Mouse (Mus musculus): ENCODE measurements around the gene Tdpoz4. TPM values are rescaled to one million over a fixed set of nuclear protein-coding genes. Genes with fewer than 3 reads are reported as not detected.
"Not testable (repeated sequence)": the region's sequence is repeated elsewhere in the genome, so short reads cannot be mapped to it uniquely, and the experiment has no call there.

Gene Tdpoz4
- not detected in 2 replicates for polyA plus RNA-seq (2015; fragmentation: Nextera tagmentation; extraction: Ambion mirVana)

DNA sequence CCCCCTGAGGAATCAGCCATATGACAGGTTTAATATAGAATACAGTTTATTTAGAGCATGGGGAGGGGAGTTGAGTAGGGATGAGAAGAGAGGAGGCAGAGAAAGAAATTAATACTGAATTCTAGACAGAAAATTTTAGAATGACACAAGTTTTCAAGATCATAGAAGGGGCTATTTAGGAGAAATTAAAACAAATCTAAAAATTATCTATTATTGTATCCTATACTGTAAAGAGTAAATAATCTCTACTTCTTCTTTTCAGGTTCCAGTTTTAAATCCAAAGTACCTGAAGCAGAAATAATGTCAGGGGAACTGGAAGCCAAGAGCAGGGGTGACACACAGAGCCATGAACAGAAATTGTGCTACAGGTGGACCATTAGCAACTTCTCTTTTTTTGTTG, at the start of gene Tdpoz4:
Gene Tdpoz4, plus strand, starts transcription at position 301 of the 400 bp plus-strand sequence.
- not testable (repeated sequence) for ATAC-seq (replicated peaks; ENCODE audit: insufficient number of reproducible peaks, insufficient read depth, low FRiP score, low read depth); H3K27me3 ChIP-seq; H3K27ac ChIP-seq

DNA sequence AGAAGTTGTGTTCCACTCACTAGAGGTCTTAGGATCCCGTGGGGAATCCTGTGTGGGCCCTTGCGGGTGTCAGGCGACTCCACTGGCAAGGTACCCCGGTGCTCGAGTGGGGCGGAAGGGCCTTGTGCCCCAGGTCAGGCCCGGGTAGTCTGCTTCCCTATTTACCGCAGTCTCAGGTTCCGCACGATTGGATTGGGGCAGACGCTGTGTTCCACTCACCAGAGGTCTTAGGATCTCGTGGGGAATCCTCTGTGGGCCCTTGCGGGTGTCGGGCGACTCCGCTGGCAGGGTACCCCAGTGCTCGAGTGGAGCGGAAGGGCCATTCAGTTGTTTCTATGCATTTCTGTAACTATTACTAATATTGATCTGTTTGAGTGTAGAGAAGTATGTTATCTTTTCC, 42.2 kb upstream of the Tdpoz4 start:
- not testable (repeated sequence) for H3K4me2 ChIP-seq; H3K9me3 ChIP-seq (replicated peaks); H3K4me3 ChIP-seq; H3K27ac ChIP-seq; H3K9ac ChIP-seq; H3K27me3 ChIP-seq; H3K4me1 ChIP-seq (replicated peaks); ATAC-seq (replicated peaks; ENCODE audit: insufficient number of reproducible peaks, insufficient read depth, low FRiP score, low read depth); H3K36me3 ChIP-seq
- WGBS, result 89% methylated on average over 18 of the region's 18 CpGs

More for the DNA sequence above, at the start of gene Tdpoz4:
- H3K4me2 ChIP-seq; H3K4me1 ChIP-seq (replicated peaks); H3K9me3 ChIP-seq (replicated peaks); H3K36me3 ChIP-seq; H3K4me3 ChIP-seq; H3K9ac ChIP-seq: not testable (repeated sequence)

DNA sequence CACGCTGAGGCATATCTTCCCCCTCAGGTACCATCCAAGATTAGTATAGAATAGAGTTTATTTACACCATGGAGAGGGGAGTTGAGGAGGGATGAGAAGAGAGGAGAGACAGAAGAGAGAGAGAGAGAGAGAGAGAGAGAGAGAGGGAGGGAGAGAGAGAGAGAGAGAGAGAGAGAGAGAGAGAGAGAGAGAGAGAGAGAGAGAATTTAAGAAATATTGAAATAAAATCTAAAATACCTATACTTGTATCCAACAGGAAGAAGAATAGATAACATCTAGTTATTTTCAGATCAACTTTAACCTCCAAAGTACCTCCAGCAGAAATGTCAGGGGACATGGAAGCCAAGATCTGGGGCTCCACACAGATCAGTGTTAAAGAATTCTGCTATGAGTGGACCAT, 23.5 kb upstream of the Tdpoz4 start, which contains the start of gene Gm5773:
Gene Gm5773, plus strand, starts transcription at position 301 of the 400 bp plus-strand sequence.
- H3K27me3 ChIP-seq; H3K9ac ChIP-seq; H3K4me2 ChIP-seq; H3K36me3 ChIP-seq; H3K27ac ChIP-seq; ATAC-seq (replicated peaks; ENCODE audit: insufficient number of reproducible peaks, insufficient read depth, low FRiP score, low read depth); H3K4me3 ChIP-seq; H3K9me3 ChIP-seq (replicated peaks); H3K4me1 ChIP-seq (replicated peaks): not testable (repeated sequence)
- WGBS, result 68% methylated on average over 1 of the region's 1 CpGs

DNA sequence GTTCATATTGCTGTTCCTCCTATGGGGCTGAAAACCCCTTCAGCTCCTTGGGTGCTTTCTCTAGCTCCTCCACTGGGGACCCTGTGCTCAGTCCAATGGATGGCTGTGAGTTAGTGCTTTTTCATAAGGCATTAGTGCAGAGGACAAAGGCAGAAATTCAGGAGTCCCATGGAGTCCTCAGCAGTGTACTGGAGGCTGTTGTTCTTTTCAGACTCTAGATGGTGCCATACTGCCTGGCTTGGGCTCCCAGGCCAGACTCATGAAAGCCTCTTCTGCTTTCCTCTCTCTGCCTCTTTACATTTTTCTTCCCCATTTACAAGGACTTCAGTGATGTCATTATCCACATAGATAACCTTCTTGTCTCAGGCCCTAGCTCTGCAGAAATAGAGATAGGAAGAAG, 17.1 kb downstream of the Tdpoz4 start:
- ATAC-seq (replicated peaks; ENCODE audit: insufficient number of reproducible peaks, insufficient read depth, low FRiP score, low read depth); H3K4me3 ChIP-seq; H3K27me3 ChIP-seq; H3K36me3 ChIP-seq; H3K4me1 ChIP-seq (replicated peaks); H3K9me3 ChIP-seq (replicated peaks); H3K4me2 ChIP-seq; H3K9ac ChIP-seq; H3K27ac ChIP-seq: not testable (repeated sequence)

DNA sequence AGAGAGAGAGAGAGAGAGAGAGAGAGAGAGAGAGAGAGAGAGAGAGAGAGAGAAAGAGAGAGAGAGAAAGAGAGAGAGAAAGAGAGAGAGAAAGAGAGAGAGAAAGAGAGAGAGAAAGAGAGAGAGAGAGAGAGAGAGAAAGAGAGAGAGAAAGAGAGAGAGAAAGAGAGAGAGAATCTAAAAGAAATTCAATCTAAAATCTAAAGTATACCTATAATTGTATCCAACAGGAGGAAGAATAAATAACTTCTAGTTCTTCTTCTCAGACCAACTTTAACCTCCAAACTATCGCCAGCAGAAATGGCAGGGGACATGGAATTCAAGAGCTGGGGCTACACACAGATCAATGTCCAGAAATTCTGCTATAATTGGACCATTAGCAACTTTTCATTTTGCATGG, 29.5 kb downstream of the Tdpoz4 start, which contains the start of gene Tdpoz3:
Gene Tdpoz3, plus strand, starts transcription at position 301 of the 400 bp plus-strand sequence.
- H3K4me3 ChIP-seq; H3K4me2 ChIP-seq; H3K27me3 ChIP-seq; H3K4me1 ChIP-seq (replicated peaks); H3K27ac ChIP-seq; ATAC-seq (replicated peaks; ENCODE audit: insufficient number of reproducible peaks, insufficient read depth, low FRiP score, low read depth); H3K9me3 ChIP-seq (replicated peaks); H3K36me3 ChIP-seq; H3K9ac ChIP-seq: not testable (repeated sequence)
- 57% methylated on average over 1 of the region's 1 CpGs for WGBS

Other genes starting within 250 kb of the Tdpoz4 start
- 249 and 250 TPM in 2 replicates for gene S100a10, start 241.3 kb upstream of the Tdpoz4 start, polyA plus RNA-seq (2015; fragmentation: Nextera tagmentation; extraction: Ambion mirVana)
- not detected in 2 replicates for gene Tdpoz2, start 143.7 kb upstream of the Tdpoz4 start, polyA plus RNA-seq (2015; fragmentation: Nextera tagmentation; extraction: Ambion mirVana)
- gene Tdpoz1, start 120.1 kb upstream of the Tdpoz4 start, polyA plus RNA-seq (2015; fragmentation: Nextera tagmentation; extraction: Ambion mirVana), result not detected in 2 replicates
- gene Gm37596, start 103.3 kb upstream of the Tdpoz4 start, polyA plus RNA-seq (2015; fragmentation: Nextera tagmentation; extraction: Ambion mirVana), result not detected in 2 replicates
- not detected in 2 replicates for gene Gm5773, start 23.4 kb upstream of the Tdpoz4 start, polyA plus RNA-seq (2015; fragmentation: Nextera tagmentation; extraction: Ambion mirVana)
- not detected in 2 replicates for gene Tdpoz3, start 29.6 kb downstream of the Tdpoz4 start, polyA plus RNA-seq (2015; fragmentation: Nextera tagmentation; extraction: Ambion mirVana)
- not detected in 2 replicates for gene Gm9117, start 147.1 kb downstream of the Tdpoz4 start, polyA plus RNA-seq (2015; fragmentation: Nextera tagmentation; extraction: Ambion mirVana)
- gene Tdpoz5, start 164.9 kb downstream of the Tdpoz4 start, polyA plus RNA-seq (2015; fragmentation: Nextera tagmentation; extraction: Ambion mirVana), result not detected in 2 replicates